Mouse (Mus musculus): ENCODE data around the gene Clcc1.

DNA sequence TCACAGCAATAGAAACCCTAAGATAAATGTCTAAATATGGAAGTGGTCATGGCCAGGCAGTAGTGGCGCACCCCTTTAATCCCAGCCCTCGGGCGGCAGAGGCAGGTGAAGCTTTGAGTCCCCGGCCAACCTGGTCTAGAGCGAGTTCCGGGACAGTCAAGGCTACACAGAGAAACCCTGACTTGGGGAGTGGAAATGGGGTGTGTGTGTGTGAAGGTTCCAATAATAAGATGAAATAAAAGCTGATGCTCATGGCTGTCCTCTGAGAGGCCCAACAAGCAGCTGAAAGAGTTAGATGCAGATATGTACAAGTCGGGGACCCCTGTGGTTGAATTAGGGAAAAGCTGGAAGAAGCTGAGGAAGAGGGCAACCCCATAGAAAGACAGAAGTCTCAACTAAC, 32.0 kb downstream of the Clcc1 start:
- TF ChIP-seq POLR2A (IDR thresholded peaks at IDR 0.05; ENCODE audit: control insufficient read depth, low read depth, low read length) (no peak), CTCF (IDR thresholded peaks at IDR 0.05; ENCODE audit: control insufficient read depth, insufficient read depth, insufficient replicate concordance, low read depth, low read length) (no peak)

Measured in testis, adult 2 months (tissue).